Mouse (Mus musculus) heart, embryonic 15.5 days (tissue): ENCODE measurements around the gene Rbm15b. TPM values are rescaled to one million over a fixed set of nuclear protein-coding genes. Genes with fewer than 3 reads are reported as not detected.

Experiments used
- ATAC-seq: fragments of 200-750 bp; cut with Nextera tagmentation; replicated peaks from 2 replicates; pipeline ENCODE4 v1.8.0; 2017; ENCODE audit warnings: low read depth, moderate TSS enrichment; ENCODE audit not compliant: insufficient number of reproducible peaks, insufficient read depth, low FRiP score
- H3K27ac ChIP-seq: fragments of 300-500 bp; sonication (generic); 2 replicates; pipeline ENCODE4 v1.5.1; 2015; ENCODE audit warnings: mild to moderate bottlenecking, inconsistent platforms
- H3K27me3 ChIP-seq: fragments of 300-500 bp; sonication (generic); 2 replicates; pipeline ENCODE4 v1.6.1; 2015; ENCODE audit warnings: inconsistent platforms
- H3K36me3 ChIP-seq: fragments of 300-500 bp; sonication (generic); 2 replicates; pipeline ENCODE4 v1.6.1; 2015; ENCODE audit warnings: mild to moderate bottlenecking, inconsistent platforms
- H3K4me1 ChIP-seq: fragments of 300-500 bp; sonication (generic); replicated peaks from 2 replicates; pipeline ENCODE4 v1.6.1; 2015; ENCODE audit warnings: inconsistent platforms
- H3K4me2 ChIP-seq: fragments of 300-500 bp; sonication (generic); 2 replicates; pipeline ENCODE4 v1.6.1; 2015; ENCODE audit warnings: inconsistent platforms, mild to moderate bottlenecking, moderate library complexity
- H3K4me3 ChIP-seq: fragments of 300-500 bp; sonication (generic); 2 replicates; pipeline ENCODE4 v1.5.1; 2015; ENCODE audit warnings: mild to moderate bottlenecking, inconsistent platforms
- H3K9ac ChIP-seq: fragments of 300-500 bp; sonication (generic); 2 replicates; pipeline ENCODE4 v1.6.1; 2015; ENCODE audit warnings: mild to moderate bottlenecking, inconsistent platforms
- H3K9me3 ChIP-seq: fragments of 300-500 bp; sonication (generic); replicated peaks from 2 replicates; pipeline ENCODE4 v1.6.1; 2016; ENCODE audit warnings: inconsistent platforms
- whole genome bisulfite sequencing: fragments of 180-500 bp; shearing (Covaris S2); methylation state at CpG from one replicate; pipeline ENCODE4 v1.1.7; 2015; ENCODE audit warnings: mixed read lengths; 5-methylcytosine and 5-hydroxymethylcytosine counted together
- polyA plus RNA-seq: library from polyadenylated mRNA; unstranded; fragments of >200 nt; fragmentation: Nextera tagmentation; extraction: Ambion mirVana; gene quantifications from 2 replicates; pipeline ENCODE4 v1.2.1, GENCODE M21; 2015

Gene Rbm15b
- polyA plus RNA-seq, 1 experiment from 2014 or later, result 3.7 TPM

- Histone ChIP-seq H3K36me3 (no peaks in the 10 kb centered on the region), H3K4me1 (no peaks in the 10 kb centered on the region), H3K9me3 (no peaks in the 10 kb centered on the region), H3K9ac (no peak overlapping the region), H3K4me3 (no peak overlapping the region), H3K27ac (no peak overlapping the region), H3K4me2 (no peak overlapping the region), H3K27me3 (no peaks in the 10 kb centered on the region)
- no peak for ATAC-seq
- 82% methylated on average over 1 of the region's 1 CpGs for WGBS
These were observed 11.7 kb upstream of the Rbm15b start for GRCm38 (mm10) chr9:106898901-106899300.

- H3K27me3 ChIP-seq, result no peaks in the 10 kb centered on the region
- H3K9me3 ChIP-seq, result no peaks in the 10 kb centered on the region
- H3K4me3 ChIP-seq, result no peak overlapping the region
- ATAC-seq, result no peak
- peaks cover 22% of the 10 kb centered on the region for H3K36me3 ChIP-seq
- H3K9ac ChIP-seq, result no peak overlapping the region
- H3K27ac ChIP-seq, result no peak overlapping the region
- WGBS, result 74% methylated on average over 3 of the region's 3 CpGs
- H3K4me2 ChIP-seq, result no peak overlapping the region
- H3K4me1 ChIP-seq, result peaks cover 24% of the 10 kb centered on the region
These were observed 6.1 kb upstream of the Rbm15b start for GRCm38 (mm10) chr9:106893327-106893726.

GRCm38 (mm10) chr9:106892552-106892875, 5.3 kb upstream of the Rbm15b start:
- Histone ChIP-seq H3K27me3 (no peaks in the 10 kb centered on the region), H3K9me3 (no peaks in the 10 kb centered on the region), H3K36me3 (peaks cover 24% of the 10 kb centered on the region), H3K27ac (peak overlapping the region; percentile 97), H3K9ac (peak overlapping the region; percentile 72), H3K4me2 (peak overlapping the region; percentile 85), H3K4me1 (peaks cover 26% of the 10 kb centered on the region), H3K4me3 (peak overlapping the region; percentile 94)
- ATAC-seq, result no peak
- whole genome bisulfite sequencing, result under 1% methylated on average over 9 of the region's 9 CpGs

- no peaks in the 10 kb centered on the region for H3K27me3 ChIP-seq
- under 1% methylated on average over 59 of the region's 59 CpGs for WGBS
These were observed 4.8 kb upstream of the Rbm15b start, which contains the start of gene Manf for GRCm38 (mm10) chr9:106891829-106892551. Gene Manf (minus strand): TSS chr9:106891979.

GRCm38 (mm10) chr9:106891341-106891741, 4.1 kb upstream of the Rbm15b start:
- no peaks in the 10 kb centered on the region for H3K27me3 ChIP-seq
- WGBS, result under 1% methylated on average over 17 of the region's 17 CpGs
- peak overlapping the region; percentile 85 for H3K27ac ChIP-seq
- peak overlapping the region; percentile 92 for H3K9ac ChIP-seq
- peak overlapping the region; percentile 94 for H3K4me3 ChIP-seq
- no peak for ATAC-seq
- peaks cover 29% of the 10 kb centered on the region for H3K4me1 ChIP-seq
- peak overlapping the region; percentile 72 for H3K4me2 ChIP-seq
- no peaks in the 10 kb centered on the region for H3K9me3 ChIP-seq
- H3K36me3 ChIP-seq, result peaks cover 24% of the 10 kb centered on the region

More at GRCm38 (mm10) chr9:106891829-106892551, 4.8 kb upstream of the Rbm15b start, which contains the start of gene Manf:
- H3K9ac ChIP-seq, result peak within 1 kb of the TSS; percentile 92
- H3K9me3 ChIP-seq, result no peaks in the 10 kb centered on the region
- ATAC-seq, result peak; percentile 98
- H3K4me3 ChIP-seq, result peak within 1 kb of the TSS; percentile 94
- peaks cover 24% of the 10 kb centered on the region for H3K36me3 ChIP-seq
- peak within 1 kb of the TSS; percentile 85 for H3K4me2 ChIP-seq
- H3K27ac ChIP-seq, result peak within 1 kb of the TSS; percentile 97
- H3K4me1 ChIP-seq, result peaks cover 29% of the 10 kb centered on the region

- H3K27me3 ChIP-seq, result no peaks in the 10 kb centered on the region
- H3K4me1 ChIP-seq, result peaks cover 35% of the 10 kb centered on the region
- no peak for ATAC-seq
- peak overlapping the region; percentile 94 for H3K4me3 ChIP-seq
- WGBS, result 40% methylated on average over 8 of the region's 8 CpGs
- peaks cover 24% of the 10 kb centered on the region for H3K36me3 ChIP-seq
- peak overlapping the region; percentile 85; the same call in 1 of the 2 replicates for H3K27ac ChIP-seq
- H3K4me2 ChIP-seq, result peak overlapping the region; percentile 72
- H3K9ac ChIP-seq, result peak overlapping the region; percentile 92
- H3K9me3 ChIP-seq, result no peaks in the 10 kb centered on the region
These were observed 3.4 kb upstream of the Rbm15b start for GRCm38 (mm10) chr9:106890496-106891240.

- Histone ChIP-seq H3K9ac (no peak overlapping the region), H3K27ac (no peak overlapping the region), H3K27me3 (no peaks in the 10 kb centered on the region), H3K4me3 (no peak overlapping the region), H3K36me3 (peaks cover 27% of the 10 kb centered on the region), H3K4me1 (peaks cover 48% of the 10 kb centered on the region), H3K4me2 (0 out of 2 replicates have a peak overlapping the region, but pooled peaks have one; percentile 72), H3K9me3 (no peaks in the 10 kb centered on the region)
- 78% methylated on average over 9 of the region's 9 CpGs for WGBS
- ATAC-seq, result no peak
These were observed 2.1 kb upstream of the Rbm15b start for GRCm38 (mm10) chr9:106889321-106889720.

GRCm38 (mm10) chr9:106888346-106888745, 1.1 kb upstream of the Rbm15b start:
- Histone ChIP-seq H3K4me3 (no peak overlapping the region), H3K27me3 (no peaks in the 10 kb centered on the region), H3K4me2 (no peak overlapping the region), H3K9ac (no peak overlapping the region), H3K27ac (no peak overlapping the region), H3K36me3 (peaks cover 30% of the 10 kb centered on the region), H3K4me1 (peaks cover 56% of the 10 kb centered on the region), H3K9me3 (no peaks in the 10 kb centered on the region)
- WGBS, result 89% methylated on average over 3 of the region's 3 CpGs
- no peak for ATAC-seq

GRCm38 (mm10) chr9:106885901-106886731, 1.1 kb downstream of the Rbm15b start:
- peaks cover 60% of the 10 kb centered on the region for H3K4me1 ChIP-seq
- under 1% methylated on average over 72 of the region's 107 CpGs for WGBS
- no peaks in the 10 kb centered on the region for H3K9me3 ChIP-seq
- H3K27ac ChIP-seq, result peak overlapping the region; percentile 86
- peak overlapping the region; percentile 98 for H3K4me2 ChIP-seq
- H3K27me3 ChIP-seq, result no peaks in the 10 kb centered on the region
- H3K4me3 ChIP-seq, result peak overlapping the region; percentile 92
- ATAC-seq, result peak; percentile 24; the same call in 1 of the 2 replicates
- peaks cover 47% of the 10 kb centered on the region for H3K36me3 ChIP-seq
- peak overlapping the region; percentile 96 for H3K9ac ChIP-seq

GRCm38 (mm10) chr9:106884996-106885900, 2.0 kb downstream of the Rbm15b start:
- WGBS, result 24% methylated on average over 44 of the region's 44 CpGs
- Histone ChIP-seq H3K27ac (no peak overlapping the region; the same call in 1 of the 2 replicates), H3K4me3 (peak overlapping the region; percentile 92), H3K9me3 (no peaks in the 10 kb centered on the region), H3K4me2 (peak overlapping the region; percentile 98), H3K27me3 (no peaks in the 10 kb centered on the region), H3K4me1 (peaks cover 52% of the 10 kb centered on the region), H3K36me3 (peaks cover 51% of the 10 kb centered on the region), H3K9ac (peak overlapping the region; percentile 96)
- ATAC-seq, result no peak
